Mouse (Mus musculus): Measurements from ENCODE around the gene Dnm1.

GRCm38 (mm10) chr2:32315751-32316150 lies 37.4 kb downstream of the Dnm1 start:
- TF ChIP-seq CTCF (IDR thresholded peaks at IDR 0.05; ENCODE audit: insufficient read depth, low read depth, low read length) (no peak), POLR2A (IDR thresholded peaks at IDR 0.05; ENCODE audit: insufficient read depth, low read depth, low read length) (no peak)
